ENCODE assay signal across 19 mouse cellular contexts in the genomic region with DNA sequence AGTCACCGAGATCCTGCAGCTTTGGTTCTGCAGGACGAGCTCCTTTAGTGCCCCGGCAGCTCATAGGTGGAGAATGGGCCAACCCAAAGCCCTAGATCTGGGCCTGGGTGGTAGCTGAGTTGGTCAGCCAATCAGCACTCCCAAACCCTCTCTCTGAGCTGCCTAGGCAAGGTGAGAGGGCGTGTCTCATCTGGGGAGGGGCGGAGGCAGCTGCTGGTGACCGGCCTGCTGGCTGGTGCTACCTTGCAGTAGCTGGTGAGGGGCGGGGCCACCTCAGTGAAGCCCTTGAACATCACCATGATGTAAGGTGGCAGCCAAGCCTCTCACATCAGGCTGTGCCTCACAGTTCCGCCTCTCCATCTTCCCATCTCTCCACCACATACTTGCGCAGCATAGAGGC. TPM values are rescaled to one million over a fixed set of nuclear protein-coding genes. Genes with fewer than 3 reads are reported as not detected.
DNase-seq lines count a peak whose midpoint lies in the region; ATAC-seq and TF ChIP-seq lines count a peak whose summit lies in the region.
"Had no signal": no experiment of that assay in that cellular context is flagged by ENCODE, and none has a peak within 500 bp of the region (broad histone marks: within the 10 kb centered on the region; RNA-seq: fewer than 3 reads in every experiment).

No protein-coding gene starts in this region.

- no peak overlapping the region for H3K4me2 ChIP-seq in kidney, embryonic 15.5 days
- H3K4me2 ChIP-seq in kidney, embryonic 16.5 days (replicated peaks; ENCODE audit: low read depth, low read length), result no peak overlapping the region
- H3K4me2 ChIP-seq: embryonic facial prominence, embryonic 15.5 days; forebrain, embryonic 13.5 days; hindbrain, embryonic 14.5 days; limb, embryonic 13.5 days; midbrain, embryonic 13.5 days had no signal

- no peak overlapping the region for H3K27ac ChIP-seq in kidney, embryonic 15.5 days
- no peak overlapping the region for H3K27ac ChIP-seq in kidney, embryonic 16.5 days (ENCODE audit: low read length)
- no peak overlapping the region for H3K27ac ChIP-seq in testis, adult 2 months (ENCODE audit: control insufficient read depth, insufficient read depth, low read depth, low read length)
- no peak overlapping the region for H3K27ac ChIP-seq in hindbrain, embryonic 10.5 days
- H3K27ac ChIP-seq: embryonic facial prominence, embryonic 15.5 days; forebrain, embryonic 13.5 days; hindbrain, embryonic 14.5 days; layer of hippocampus, adult 2 months; limb, embryonic 13.5 days; midbrain, embryonic 13.5 days had no signal

- TF ChIP-seq POLR2A in testis, adult 2 months (IDR thresholded peaks at IDR 0.05; ENCODE audit: control insufficient read depth, low read depth, low read length), result peak; percentile 60; the same call in 1 of the 2 replicates

- H3K9ac ChIP-seq in kidney, embryonic 15.5 days, result no peak overlapping the region
- no peak overlapping the region for H3K9ac ChIP-seq in kidney, embryonic 16.5 days (replicated peaks; ENCODE audit: low read length)
- H3K9ac ChIP-seq: embryonic facial prominence, embryonic 15.5 days; forebrain, embryonic 13.5 days; hindbrain, embryonic 14.5 days; limb, embryonic 13.5 days; liver, postnatal 0 days; midbrain, embryonic 13.5 days had no signal

- no peaks in the 10 kb centered on the region for H3K36me3 ChIP-seq in kidney, embryonic 15.5 days
- H3K36me3 ChIP-seq in kidney, embryonic 16.5 days (ENCODE audit: insufficient read depth, low read length), result no peaks in the 10 kb centered on the region
- H3K36me3 ChIP-seq in testis, adult 2 months (ENCODE audit: control insufficient read depth, insufficient read depth, low read length), result no peaks in the 10 kb centered on the region
- no peaks in the 10 kb centered on the region for H3K36me3 ChIP-seq in hindbrain, embryonic 10.5 days
- H3K36me3 ChIP-seq: embryonic facial prominence, embryonic 15.5 days; limb, embryonic 13.5 days; midbrain, embryonic 13.5 days had no signal

- 67% methylated on average over 9 of the region's 9 CpGs for WGBS in kidney, embryonic 15.5 days
- 69% methylated on average over 9 of the region's 9 CpGs for WGBS in kidney, embryonic 16.5 days
- WGBS in hindbrain, embryonic 10.5 days, result 55% methylated on average over 9 of the region's 9 CpGs

- peak; percentile 69 for DNase-seq in kidney, adult 11 months
- DNase-seq in ZHBTc4 (ENCODE audit: low read depth, low spot score), result peak; percentile 84
- no peak for DNase-seq in spleen, postnatal 14 days (ENCODE audit: low spot score in 2 of 2)
- DNase-seq in hindbrain, embryonic 10.5 days (ENCODE audit: low spot score), result no peak
- DNase-seq in thymus, postnatal 0 days (ENCODE audit: low spot score), result no peak
- DNase-seq: adrenal gland, adult 8-10 months; cerebellum, adult 2 months; liver, postnatal 0 days; thymus, postnatal 14 days had no signal

- H3K27me3 ChIP-seq in kidney, embryonic 15.5 days, result no peaks in the 10 kb centered on the region
- H3K27me3 ChIP-seq in kidney, embryonic 16.5 days (ENCODE audit: insufficient read depth, low read length), result no peaks in the 10 kb centered on the region
- no peaks in the 10 kb centered on the region for H3K27me3 ChIP-seq in testis, adult 2 months (ENCODE audit: control insufficient read depth, insufficient read depth, low read length)
- H3K27me3 ChIP-seq in hindbrain, embryonic 10.5 days (ENCODE audit: insufficient read depth, poor library complexity, severe bottlenecking), result no peaks in the 10 kb centered on the region
- H3K27me3 ChIP-seq: embryonic facial prominence, embryonic 15.5 days; forebrain, embryonic 13.5 days; limb, embryonic 13.5 days; midbrain, embryonic 13.5 days had no signal

- no peak for ATAC-seq in kidney, embryonic 15.5 days (replicated peaks; ENCODE audit: low FRiP score)
- ATAC-seq in kidney, embryonic 16.5 days (ENCODE audit: low FRiP score, low TSS enrichment), result peak; percentile 39; the same call in 1 of the 2 replicates
- ATAC-seq: forebrain, embryonic 13.5 days; liver, postnatal 0 days; midbrain, embryonic 13.5 days had no signal

- peaks cover 71% of the 10 kb centered on the region for H3K4me1 ChIP-seq in kidney, embryonic 15.5 days
- peaks cover 50% of the 10 kb centered on the region for H3K4me1 ChIP-seq in kidney, embryonic 16.5 days (ENCODE audit: insufficient read depth, low read length)
- H3K4me1 ChIP-seq in testis, adult 2 months (ENCODE audit: control insufficient read depth, insufficient read depth, low read length), result 0 out of 2 replicates have a peak, but pooled peaks cover 2% of the 10 kb centered on the region
- H3K4me1 ChIP-seq in hindbrain, embryonic 10.5 days (replicated peaks), result peaks cover 26% of the 10 kb centered on the region
- H3K4me1 ChIP-seq: forebrain, embryonic 13.5 days; midbrain, embryonic 13.5 days had no signal

- TF ChIP-seq CTCF in testis, adult 2 months (IDR thresholded peaks at IDR 0.05; ENCODE audit: control insufficient read depth, insufficient read depth, insufficient replicate concordance, low read depth, low read length), result no peak

- H3K4me3 ChIP-seq in kidney, embryonic 15.5 days (replicated peaks), result no peak overlapping the region
- no peak overlapping the region for H3K4me3 ChIP-seq in kidney, embryonic 16.5 days (ENCODE audit: low read length)
- peak overlapping the region; percentile 74 for H3K4me3 ChIP-seq in testis, adult 2 months (ENCODE audit: control insufficient read depth, low read depth, low read length)
- no peak overlapping the region for H3K4me3 ChIP-seq in hindbrain, embryonic 10.5 days
- H3K4me3 ChIP-seq: embryonic facial prominence, embryonic 15.5 days; forebrain, embryonic 13.5 days; layer of hippocampus, adult 2 months; limb, embryonic 13.5 days; midbrain, embryonic 13.5 days; myocyte had no signal

- no peaks in the 10 kb centered on the region for H3K9me3 ChIP-seq in kidney, embryonic 15.5 days (replicated peaks)
- H3K9me3 ChIP-seq in kidney, embryonic 16.5 days (ENCODE audit: low read length), result no peaks in the 10 kb centered on the region
- H3K9me3 ChIP-seq in hindbrain, embryonic 10.5 days, result no peaks in the 10 kb centered on the region
- H3K9me3 ChIP-seq: embryonic facial prominence, embryonic 15.5 days; forebrain, embryonic 13.5 days; limb, embryonic 13.5 days; midbrain, embryonic 13.5 days had no signal

RNA-seq across cellular contexts. Expression of a gene that starts 29.2 kb away (rescaled TPM):
- 39.4 and 40.3 TPM in 2 replicates for polyA plus RNA-seq in kidney, embryonic 15.5 days (2015; fragmentation: Nextera tagmentation; extraction: Ambion mirVana)
- 44.7 and 48.0 TPM in 2 replicates for polyA plus RNA-seq in kidney, embryonic 16.5 days (2015; fragmentation: Nextera tagmentation; extraction: Ambion mirVana)
- polyA plus RNA-seq in testis, adult 2 months (2012; rRNA removed), result 3.1 and 3.2 TPM in 2 replicates
- 5.4 and 5.5 TPM in 2 replicates for polyA plus RNA-seq in hindbrain, embryonic 10.5 days (2016; fragmentation: Nextera tagmentation; extraction: Ambion mirVana)
- polyA plus RNA-seq in thymus, postnatal 0 days (2015; fragmentation: Nextera tagmentation; extraction: Ambion mirVana), result 2.9 and 3.1 TPM in 2 replicates

Comparison
In these comparisons a context has a peak if more than half of its experiments do, and no peak if none do; other contexts are left out.
1. DNase-seq: peak in kidney, adult 11 months (single experiment) and ZHBTc4 (single experiment); none in spleen, postnatal 14 days (0 of 2), hindbrain, embryonic 10.5 days (single experiment) and thymus, postnatal 0 days (single experiment).